Mouse (Mus musculus): ENCODE results near the gene Enkd1.

The Enkd1 gene

GRCm38 (mm10) chr8:105707498-105708403 lies at the start of gene Enkd1, which contains the start of gene 4933405L10Rik:
Gene Enkd1 (minus strand): TSS chr8:105708210.
Gene 4933405L10Rik (plus strand): TSS chr8:105707655.
- peak; percentile 98 for DNase-seq (ENCODE audit: low read depth, low spot score)

- DNase-seq (ENCODE audit: low read depth, low spot score) = no peak
Observed at GRCm38 (mm10) chr8:105754688-105755087, 46.7 kb upstream of the Enkd1 start.

DNA sequence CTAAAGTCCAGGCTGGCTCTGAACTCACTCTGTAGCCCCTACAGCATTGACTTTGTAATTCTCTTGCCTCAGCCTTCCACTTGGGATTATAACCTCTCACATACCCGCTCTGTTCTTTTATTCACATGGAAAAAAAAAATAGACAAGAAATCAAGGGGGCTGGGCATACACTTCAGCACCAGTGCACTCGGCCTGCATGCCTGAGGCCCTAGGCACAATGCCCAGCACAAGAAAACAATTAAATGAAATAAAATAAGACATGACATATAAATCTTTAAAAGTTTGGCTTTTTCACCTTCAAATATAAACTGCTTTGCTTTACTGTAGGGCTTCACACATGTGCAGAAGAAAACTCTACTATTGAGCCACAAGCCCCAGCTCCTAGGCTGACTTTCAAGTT lies 45.9 kb upstream of the Enkd1 start:
- DNase-seq (ENCODE audit: low read depth, low spot score) = no peak

DNA sequence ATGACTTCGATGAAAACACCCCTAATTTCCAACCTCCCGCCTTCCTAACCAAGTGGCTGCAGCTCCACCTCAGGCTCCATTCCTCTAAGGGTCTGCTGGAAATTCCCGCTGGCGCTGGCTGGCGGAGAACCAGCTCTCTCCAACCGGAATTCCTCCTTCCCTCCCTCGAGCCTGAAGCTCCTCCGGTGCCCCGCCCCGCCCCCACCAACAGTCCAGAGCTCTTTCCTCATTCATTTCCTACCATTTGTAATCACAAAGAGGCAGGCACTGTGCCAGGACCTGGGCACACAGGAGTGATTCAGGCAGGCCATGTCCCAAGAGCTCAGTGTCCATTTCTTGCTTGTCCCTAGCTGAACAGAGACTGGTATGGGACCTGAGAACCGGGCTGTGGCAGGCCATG lies 42.6 kb upstream of the Enkd1 start:
- peak; percentile 64 for DNase-seq (ENCODE audit: low read depth, low spot score)

GRCm38 (mm10) chr8:105743301-105743700 lies 35.3 kb upstream of the Enkd1 start:
- no peak for DNase-seq (ENCODE audit: low read depth, low spot score)

DNA sequence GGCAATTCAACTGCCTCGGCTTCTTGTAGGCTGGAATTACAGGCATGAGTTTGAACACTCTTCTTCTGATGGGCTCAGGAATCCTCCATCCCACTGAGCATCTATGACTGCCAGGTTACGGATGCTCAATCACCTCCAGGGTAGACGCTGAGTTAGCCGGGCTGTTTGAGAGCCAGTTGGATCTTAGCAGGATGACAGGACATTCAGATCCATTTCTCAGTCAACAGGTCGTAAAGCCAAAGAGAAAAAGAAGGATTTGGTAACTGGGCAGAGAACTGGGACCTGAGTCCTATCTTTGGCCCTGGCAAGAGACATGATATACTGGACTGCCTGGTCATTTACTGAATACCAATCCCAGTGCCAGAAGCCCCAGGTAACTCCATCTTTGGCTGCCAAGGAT lies 31.2 kb upstream of the Enkd1 start:
- no peak for DNase-seq (ENCODE audit: low read depth, low spot score)

- DNase-seq (ENCODE audit: low read depth, low spot score) = no peak
Observed at GRCm38 (mm10) chr8:105732186-105732585, 24.2 kb upstream of the Enkd1 start.

GRCm38 (mm10) chr8:105727397-105728124 lies 19.6 kb upstream of the Enkd1 start:
- DNase-seq (ENCODE audit: low read depth, low spot score) = no peak

GRCm38 (mm10) chr8:105725726-105726125 lies 17.7 kb upstream of the Enkd1 start:
- DNase-seq (ENCODE audit: low read depth, low spot score) = peak; percentile 69

- no peak for DNase-seq (ENCODE audit: low read depth, low spot score)
Observed at GRCm38 (mm10) chr8:105722861-105723260, 14.9 kb upstream of the Enkd1 start.

GRCm38 (mm10) chr8:105719637-105720036 lies 11.6 kb upstream of the Enkd1 start:
- DNase-seq (ENCODE audit: low read depth, low spot score) = no peak

GRCm38 (mm10) chr8:105716302-105716945 lies 8.4 kb upstream of the Enkd1 start:
- DNase-seq (ENCODE audit: low read depth, low spot score) = peak; percentile 58

GRCm38 (mm10) chr8:105715042-105715441 lies 7.0 kb upstream of the Enkd1 start:
- DNase-seq (ENCODE audit: low read depth, low spot score) = no peak

DNA sequence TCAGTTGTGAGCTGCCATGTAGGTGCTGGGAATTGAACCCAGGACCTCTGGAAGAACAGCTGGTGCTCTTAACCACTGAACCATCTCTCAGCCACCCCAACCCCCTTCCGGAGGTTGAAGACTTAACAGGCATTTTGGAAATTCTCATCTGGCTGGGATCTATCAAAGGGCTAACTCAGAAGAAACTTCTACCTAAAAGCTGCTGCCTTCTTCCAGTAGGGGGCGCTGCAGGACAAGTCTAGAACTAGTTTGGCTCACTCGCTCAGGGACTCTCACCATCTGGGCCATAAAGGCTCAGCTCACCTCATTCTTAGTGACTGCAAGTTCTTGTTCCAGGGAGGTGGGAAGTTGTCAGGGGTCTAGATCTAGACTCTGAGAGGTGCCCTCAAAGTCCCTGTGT lies 6.1 kb upstream of the Enkd1 start:
- peak; percentile 94 for DNase-seq (ENCODE audit: low read depth, low spot score)

DNA sequence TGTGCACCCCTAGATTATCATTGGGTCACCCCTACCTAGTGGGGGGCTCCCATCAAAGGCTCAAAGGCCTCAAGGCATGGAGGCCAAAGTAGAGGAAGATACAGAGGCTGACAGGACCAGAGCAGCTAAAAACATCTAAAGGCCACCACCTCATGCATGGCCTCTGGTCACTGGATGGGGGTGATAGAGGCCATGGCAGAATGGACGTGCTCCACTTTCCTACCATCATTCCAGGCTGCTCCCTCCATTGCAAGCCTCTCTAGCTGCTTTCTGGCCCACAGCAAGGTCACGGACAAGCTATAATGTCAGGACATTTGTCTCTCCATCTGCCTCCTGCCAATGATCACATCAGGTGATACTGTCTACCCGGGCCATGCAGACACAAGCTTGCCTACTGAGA lies 4.3 kb upstream of the Enkd1 start:
- DNase-seq (ENCODE audit: low read depth, low spot score) = no peak

GRCm38 (mm10) chr8:105709317-105709716 lies 1.3 kb upstream of the Enkd1 start:
- peak; percentile 44 for DNase-seq (ENCODE audit: low read depth, low spot score)

DNA sequence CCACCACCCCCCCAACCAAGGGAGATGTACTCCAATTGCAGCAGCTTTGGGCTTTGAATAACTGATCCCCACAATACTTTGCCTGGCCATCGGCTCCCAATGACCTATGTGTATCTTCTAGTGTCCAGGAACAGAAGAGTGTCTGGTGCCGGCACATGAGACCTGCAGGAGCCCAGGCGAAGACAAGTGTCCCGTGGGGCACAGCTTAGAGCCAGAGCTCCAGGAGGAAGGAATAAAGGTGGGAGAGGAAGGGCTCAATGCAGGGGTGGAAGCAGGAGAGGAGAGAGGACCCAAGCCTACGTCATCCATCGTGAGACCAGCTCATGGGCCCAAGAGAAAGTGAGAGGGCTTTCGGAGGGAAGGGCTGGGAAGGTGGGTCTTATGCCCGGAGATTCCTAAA lies 665 bp upstream of the Enkd1 start:
- no peak for DNase-seq (ENCODE audit: low read depth, low spot score)

DNA sequence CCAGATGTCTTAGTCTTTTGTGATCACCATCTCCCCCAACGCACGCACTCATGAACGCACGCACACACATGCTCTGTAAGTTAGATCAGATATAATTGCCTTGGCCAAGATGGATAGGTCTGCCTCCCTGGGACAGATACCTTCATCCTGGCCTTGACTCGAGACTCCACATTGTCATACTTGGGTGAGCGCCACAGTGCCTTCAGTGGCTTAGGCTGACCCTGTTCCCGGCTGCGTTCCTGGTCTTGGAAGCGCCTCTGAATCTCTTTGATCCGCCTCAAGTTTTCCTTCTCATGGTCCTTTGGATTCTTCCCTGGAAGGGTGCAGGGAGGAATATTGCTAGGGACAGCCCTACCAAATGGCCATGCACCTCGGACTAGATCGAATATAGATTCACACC lies 1.6 kb downstream of the Enkd1 start:
- no peak for DNase-seq (ENCODE audit: low read depth, low spot score)

- no peak for DNase-seq (ENCODE audit: low read depth, low spot score)
Observed at GRCm38 (mm10) chr8:105704955-105705354, 3.1 kb downstream of the Enkd1 start.

GRCm38 (mm10) chr8:105704146-105704812 lies 3.7 kb downstream of the Enkd1 start:
- peak; percentile 43 for DNase-seq (ENCODE audit: low read depth, low spot score)

DNA sequence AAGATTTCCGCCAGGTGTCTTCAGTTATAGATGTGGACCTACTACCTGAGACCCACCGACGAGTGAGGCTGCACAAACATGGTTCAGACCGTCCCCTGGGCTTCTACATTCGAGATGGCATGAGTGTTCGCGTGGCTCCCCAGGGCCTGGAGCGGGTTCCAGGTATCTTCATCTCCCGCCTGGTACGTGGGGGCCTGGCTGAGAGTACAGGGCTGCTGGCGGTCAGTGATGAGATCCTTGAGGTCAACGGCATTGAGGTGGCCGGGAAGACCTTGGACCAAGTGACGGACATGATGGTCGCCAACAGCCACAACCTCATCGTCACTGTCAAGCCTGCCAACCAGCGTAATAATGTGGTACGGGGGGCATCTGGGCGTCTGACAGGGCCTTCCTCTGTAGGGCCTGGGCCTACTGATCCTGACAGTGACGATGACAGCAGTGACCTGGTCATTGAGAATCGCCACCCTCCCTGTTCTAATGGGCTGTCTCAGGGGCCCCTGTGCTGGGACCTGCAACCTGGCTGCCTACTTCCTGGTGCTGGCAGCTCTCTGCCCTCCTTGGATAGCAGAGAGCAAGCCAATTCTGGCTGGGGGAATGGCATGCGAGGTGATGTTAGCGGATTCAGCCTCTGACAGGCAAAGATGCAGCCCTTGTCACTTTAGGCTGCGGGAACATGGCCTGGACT lies 5.1 kb downstream of the Enkd1 start:
- DNase-seq (ENCODE audit: low read depth, low spot score) = no peak
